Mouse (Mus musculus) T-helper 2 cell (primary cell): Measurements from ENCODE around the gene Plcl2.

Source experiments
- in situ Hi-C: fragments of 300-600 bp; cut with MboI, MseI; formaldehyde crosslinking; loops from one replicate; pipeline ENCODE4 v1.15.1; 2025; ENCODE audit warnings: high pct_unique_total_duplicates

The Plcl2 gene

DNA sequence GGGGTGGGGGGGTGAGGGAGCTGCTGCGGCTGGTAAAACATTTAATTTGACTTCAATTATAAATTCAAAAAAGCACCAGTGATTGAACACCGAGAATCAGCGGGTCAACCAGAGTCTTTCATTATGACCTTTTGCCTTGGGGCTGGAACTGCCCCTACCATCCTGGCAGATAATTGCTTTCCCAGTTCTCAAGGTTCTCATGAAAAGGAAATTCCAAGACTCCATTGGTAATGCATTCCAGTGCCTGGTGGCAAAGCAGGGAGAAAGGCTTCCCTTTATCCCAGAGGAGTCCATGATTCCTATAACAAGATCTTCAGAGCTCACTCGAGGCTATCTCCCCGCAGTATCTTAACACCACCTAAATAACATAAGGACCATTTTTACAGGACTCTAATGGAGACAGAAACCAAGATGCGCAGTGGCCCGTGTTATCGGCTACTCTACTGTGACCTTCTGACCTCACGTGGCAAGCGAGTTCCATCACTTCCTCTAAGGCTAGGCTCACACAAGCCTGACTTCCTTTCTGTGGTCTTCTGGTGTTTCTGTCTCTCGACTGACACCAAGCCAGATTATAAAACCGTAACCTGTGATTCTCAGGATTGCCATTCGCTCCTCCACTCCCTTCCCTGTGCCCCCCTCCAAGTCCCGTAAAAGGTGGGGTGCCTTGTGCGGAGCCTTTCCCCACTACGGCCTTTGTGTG is 10.0 kb upstream of the Plcl2 start:
- in situ Hi-C loops = no loop called here

DNA sequence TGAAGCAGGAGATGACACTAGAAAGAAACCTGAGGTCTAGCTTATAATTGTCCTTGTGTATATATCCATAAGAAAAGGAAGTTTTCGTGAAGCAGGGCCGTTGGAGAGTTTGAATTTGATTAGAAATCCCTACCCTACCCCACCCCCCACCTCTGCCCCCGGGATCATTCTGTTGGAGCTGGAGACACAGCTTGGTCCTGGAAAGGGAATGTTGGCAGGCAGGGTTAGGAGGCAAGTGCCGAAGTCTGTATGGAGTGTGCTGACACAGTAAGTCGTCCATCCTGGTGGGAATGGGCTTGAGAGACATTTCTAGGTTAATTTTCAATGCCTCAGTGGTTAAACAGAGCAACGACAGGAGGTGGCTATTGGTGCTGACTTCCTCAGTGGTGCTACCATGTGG is 8.4 kb upstream of the Plcl2 start:
- in situ Hi-C loops = no loop called here

DNA sequence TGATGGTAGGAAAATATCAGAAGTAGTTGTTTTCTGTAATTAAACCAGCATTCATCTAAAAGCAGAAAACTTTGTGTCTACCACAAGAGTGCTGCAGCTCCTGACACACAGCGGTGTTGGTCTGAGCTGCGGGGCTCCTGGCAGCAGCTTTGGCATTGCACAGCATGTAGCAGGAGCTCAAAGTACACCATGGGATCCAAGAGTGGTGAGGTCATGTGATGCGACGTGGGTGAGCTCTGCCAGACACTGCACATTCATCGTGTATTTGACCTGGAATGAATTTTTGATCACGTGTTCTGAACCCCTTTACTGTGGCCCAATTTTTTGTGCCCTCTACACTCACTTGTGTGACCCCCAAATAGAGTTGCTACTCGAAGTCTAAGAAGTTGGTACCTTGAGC is 6.1 kb upstream of the Plcl2 start:
- in situ Hi-C loops = no loop called here

DNA sequence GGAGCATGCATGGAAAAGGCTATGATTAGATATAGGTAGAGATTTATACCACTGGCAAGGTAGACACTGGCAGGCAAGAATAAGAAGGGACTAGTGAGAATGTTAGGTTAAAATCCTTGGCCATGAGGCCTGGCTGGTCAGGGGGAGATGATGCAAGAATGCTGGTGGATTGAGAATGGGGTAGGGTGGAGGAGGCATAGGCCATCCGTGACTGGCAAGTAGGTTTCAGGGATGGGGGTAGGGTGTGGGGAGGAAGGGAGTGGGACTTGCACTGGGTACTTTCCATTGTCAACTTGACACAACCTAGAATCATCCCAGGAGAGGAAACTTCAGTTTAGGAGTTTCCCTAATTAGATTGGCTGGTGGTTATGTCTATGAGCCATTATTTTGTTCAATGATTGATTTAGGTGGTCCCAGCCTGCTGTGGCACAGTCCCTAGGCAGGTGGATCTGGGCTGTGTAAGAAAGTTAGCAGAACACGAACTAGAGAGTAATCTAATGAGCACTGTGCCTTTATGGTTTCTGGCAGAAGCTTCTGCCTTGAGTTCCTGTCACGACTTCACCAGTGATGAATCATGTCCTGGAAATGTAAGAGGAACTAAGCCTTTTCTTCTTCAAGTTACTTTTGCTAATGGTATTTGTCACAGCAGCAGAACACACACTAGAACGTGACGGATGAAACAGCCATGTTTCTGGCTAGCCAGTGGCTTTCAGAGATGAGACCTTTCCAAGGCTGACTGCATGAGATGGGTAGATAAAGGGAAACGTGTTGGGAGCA is 4.9 kb upstream of the Plcl2 start:
- in situ Hi-C loops = no loop called here

DNA sequence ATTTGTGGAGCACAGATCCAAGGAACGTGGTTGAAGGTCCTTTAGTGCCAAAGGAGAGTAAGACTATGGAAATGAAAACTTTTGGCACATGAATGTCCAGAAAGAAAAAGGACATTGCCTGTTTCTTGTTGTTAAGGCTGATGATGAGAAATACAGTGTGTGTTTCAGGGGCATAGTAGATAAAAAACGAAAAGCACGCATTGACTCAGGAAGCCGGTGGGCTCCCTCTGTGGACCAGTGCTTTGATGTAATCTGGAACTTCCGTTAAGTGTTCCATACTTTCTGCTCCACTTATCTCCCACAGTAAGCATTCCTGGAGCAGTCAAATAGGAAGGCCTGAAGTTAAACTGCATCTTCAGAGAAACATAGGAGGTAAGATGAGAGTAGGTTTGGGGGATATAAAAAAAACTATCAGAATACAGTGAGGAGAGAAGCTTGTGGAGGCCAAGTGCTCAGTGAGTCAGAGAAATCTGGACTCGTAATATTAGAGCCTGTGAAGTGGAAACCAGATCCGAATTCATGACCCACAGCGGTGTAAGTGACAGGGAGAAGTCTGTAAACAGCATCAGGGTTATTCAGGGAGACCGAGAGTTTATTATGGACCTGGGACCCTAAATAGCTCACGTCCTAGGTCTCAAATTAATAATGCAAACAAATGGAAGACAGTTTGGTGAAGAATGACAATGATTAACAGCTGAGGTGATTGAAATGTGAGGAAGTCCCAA is 3.1 kb upstream of the Plcl2 start:
- in situ Hi-C loops = loop anchor here (5.0 kb wide), 1 partner anchor 34 kb away; no protein-coding TSS in a partner anchor

DNA sequence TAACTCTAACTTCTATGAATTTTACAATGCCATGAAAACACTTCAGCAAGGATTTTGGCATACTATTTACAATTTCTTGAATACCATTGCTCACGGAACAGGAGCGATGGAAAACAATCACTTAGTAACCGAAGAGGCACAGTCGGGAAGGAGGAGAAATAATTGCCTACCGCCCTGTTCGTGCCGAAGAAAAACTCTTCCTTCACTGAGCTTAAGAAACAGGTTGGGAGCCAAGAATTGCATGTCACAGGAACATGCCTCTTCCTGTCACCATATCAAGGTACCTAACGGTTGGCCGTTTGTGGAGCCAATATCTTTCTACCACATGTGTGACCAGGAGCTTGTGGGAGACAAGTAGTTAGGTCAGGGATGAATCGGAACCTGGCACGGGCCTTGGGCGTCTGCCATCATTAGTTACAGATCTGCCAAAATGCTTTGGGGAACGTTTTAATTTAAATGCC is 2.3 kb upstream of the Plcl2 start:
- in situ Hi-C loops = loop anchor here (5.0 kb wide), 1 partner anchor 35 kb away; no protein-coding TSS in a partner anchor

DNA sequence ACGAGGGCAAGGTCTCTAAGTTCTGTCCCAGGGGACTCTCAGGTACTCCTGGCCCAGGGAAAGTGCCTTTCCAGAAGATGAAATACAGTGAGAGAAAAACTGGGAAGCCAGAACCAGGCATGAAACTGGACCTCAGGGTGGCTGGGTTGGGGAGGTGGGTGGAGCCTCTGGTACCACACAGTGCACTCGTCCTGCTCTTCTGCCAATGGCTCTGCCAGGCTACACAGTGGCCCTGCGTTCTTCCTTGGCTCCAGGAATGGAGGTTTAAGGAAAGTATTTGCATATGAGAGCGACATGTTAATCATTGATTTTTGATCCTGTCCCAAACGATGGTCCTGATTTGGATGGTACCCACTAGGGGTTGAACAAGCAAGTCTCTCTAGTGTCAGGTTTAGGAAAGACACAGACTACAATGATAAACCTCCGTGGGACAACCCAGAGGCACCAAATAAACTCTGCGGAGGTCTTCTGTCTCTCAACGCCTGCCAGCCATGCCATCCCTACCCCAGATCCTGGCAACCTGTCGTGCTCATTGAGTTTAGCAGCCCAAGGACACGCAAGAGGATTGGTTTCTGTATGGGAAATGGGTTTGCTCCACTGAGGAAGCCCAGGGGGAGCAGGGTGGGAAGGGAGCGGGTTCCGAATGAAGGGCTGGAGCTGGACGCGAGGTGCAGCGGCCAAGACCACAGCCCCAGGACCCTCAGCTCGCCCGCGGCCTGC is 988 bp upstream of the Plcl2 start:
- in situ Hi-C loops = loop anchor here (5.0 kb wide), 1 partner anchor 36 kb away; no protein-coding TSS in a partner anchor

DNA sequence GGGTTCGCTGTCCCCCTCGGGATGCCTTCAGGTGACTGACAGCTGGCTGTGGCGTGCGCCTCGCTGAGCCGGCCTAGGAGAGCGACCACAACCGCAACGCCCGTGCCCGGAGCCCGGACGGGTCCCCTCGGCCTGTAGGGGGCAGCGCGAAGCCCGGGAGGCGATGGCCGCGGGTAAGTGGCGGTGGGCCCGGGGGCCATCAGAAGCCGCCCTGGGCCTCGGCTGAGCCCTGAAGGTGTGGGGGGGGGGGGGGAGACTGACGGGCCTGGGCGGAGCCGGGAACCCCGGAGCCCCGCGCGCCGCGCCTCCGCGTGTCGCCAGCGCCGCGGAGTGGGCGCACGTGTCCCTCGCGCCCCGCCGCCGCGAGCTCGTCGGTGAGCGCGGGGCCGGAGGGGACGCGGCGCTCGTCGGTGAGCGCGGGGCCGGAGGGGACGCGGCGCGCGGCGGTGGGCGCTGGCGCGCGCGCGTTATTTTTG is 390 bp upstream of the Plcl2 start:
- in situ Hi-C loops = loop anchor here (5.0 kb wide), 1 partner anchor 37 kb away; no protein-coding TSS in a partner anchor

DNA sequence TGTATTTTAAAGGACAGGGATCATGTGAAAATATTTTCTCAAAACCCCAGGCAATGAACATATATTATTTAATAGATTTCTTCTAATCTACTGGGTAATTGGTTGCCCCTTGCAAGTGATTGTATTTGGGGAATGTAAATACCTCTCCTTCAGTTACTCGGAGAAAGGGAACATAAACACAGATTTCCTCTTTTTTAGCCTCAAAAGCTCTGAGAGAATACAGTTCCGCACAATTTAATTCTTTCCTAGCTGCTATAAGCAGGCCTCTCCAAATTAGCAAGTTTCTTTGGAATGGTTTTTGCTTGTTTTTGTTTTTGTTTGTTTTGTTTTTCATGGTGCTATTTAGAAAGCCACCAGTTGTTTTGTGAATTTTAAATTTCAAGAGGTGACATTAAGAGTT is 1.1 kb downstream of the Plcl2 start:
- in situ Hi-C loops = no loop called here

DNA sequence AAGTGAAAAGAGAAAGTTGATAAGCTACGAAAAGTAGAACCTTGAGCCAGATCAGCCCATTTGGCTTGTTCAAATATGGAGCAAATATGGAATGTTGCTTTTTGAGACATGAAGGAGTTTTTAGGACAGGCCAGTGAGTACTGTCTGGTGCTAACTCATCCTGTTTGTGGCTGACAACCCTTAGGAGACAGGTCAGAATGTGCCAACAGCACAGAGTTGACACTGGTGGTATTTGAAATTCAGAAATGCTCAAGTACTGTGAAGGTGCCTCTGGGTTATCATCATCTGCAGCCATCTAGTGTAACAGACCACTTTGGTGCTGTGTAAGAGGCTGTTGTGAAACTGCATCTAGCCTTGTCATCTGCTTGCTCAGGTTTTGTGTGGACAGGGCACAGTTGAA is 1.5 kb downstream of the Plcl2 start:
- in situ Hi-C loops = no loop called here

DNA sequence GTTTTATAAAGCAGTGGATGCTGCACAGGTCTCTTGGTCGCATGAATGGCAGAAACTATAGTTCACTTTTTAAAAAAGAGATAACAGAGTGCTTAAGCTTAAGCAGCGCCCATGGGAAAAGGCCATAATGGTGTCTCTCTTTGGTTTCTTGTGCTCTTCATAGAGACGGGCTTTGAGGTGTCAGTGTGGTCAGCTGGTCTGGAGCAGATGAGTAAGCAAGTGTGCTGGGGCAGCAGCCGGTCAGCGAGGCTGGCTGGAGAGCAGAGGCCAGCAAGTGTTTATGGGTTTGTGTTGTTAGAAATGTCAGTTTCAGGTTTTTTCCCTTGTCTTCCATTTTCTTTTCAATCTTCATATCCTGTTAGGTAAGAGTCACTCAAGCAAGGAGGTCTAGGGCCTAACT is 3.0 kb downstream of the Plcl2 start:
- in situ Hi-C loops = no loop called here

DNA sequence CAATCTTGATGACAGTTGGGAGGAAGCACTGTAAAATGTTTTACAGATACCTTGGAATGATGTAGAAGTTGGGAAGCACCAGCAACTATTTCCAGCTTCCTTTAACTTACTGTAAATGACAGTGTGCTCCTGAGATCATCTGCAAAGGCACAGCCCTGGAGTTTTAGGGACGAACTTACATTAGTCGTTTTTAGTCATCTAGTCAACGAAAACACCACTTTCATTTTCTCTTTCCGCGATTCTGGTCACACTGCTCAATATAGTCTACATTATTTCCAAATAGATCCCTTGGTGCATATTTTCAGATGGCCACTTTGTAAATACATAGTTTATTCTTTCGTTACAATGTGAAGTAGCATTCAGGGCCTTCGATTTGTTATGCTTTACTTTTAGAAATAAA is 3.6 kb downstream of the Plcl2 start:
- in situ Hi-C loops = no loop called here

DNA sequence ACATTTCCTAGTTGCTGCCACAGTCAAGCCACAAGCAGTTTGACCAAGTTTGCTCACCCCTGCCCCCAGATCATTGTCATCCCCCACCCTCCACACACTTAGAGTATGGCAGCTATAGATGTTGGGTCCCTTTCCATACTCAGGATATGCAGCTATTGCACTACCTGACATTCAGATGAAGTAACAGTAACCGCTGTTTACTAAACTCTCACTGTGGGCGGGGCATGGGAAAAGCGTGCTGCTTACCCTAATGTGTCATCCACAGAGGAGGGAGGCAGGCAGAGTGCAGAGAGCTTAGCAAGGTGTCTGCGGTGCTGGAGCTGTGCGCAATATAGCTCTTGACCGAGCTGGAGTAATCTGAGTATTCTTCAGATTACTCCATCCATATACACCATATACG is 4.2 kb downstream of the Plcl2 start:
- in situ Hi-C loops = no loop called here

DNA sequence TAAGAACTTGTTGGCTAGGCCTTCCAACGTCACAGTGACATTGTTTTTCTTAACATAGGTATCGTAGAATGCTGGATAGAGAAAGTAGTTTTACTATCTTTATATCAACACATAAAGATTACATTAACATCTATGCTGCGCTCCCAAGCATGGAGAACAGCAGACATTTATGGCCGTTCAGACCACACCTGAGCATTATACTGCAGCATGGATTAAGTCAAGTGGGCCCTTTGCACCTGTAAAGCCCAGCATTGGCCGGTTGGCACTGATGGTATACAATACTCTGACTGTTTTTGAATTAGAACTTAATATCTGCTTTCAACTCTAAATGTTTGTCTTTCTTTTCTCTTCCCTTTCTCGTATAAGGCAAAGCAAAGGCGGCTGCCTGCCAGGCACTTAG is 4.8 kb downstream of the Plcl2 start:
- in situ Hi-C loops = no loop called here

DNA sequence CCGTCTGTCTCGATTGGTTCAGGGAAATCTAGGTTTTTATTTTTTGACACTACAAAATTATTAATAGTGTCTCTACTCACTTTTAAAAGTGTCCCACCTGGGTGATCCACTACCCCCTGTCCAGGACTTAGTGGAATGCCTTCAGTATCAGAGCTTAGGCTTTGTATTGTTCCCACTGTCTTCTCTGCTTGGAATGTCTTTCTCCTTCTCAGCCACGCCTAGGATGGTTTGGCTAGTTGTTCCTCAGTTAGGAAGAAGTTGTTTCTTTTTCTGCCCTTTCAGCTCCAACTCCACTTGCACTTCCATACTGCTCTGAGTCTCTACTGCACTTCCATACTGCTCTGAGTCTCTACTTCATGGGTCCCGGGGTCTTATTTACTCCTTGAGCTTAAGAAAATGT is 6.7 kb downstream of the Plcl2 start:
- in situ Hi-C loops = no loop called here

DNA sequence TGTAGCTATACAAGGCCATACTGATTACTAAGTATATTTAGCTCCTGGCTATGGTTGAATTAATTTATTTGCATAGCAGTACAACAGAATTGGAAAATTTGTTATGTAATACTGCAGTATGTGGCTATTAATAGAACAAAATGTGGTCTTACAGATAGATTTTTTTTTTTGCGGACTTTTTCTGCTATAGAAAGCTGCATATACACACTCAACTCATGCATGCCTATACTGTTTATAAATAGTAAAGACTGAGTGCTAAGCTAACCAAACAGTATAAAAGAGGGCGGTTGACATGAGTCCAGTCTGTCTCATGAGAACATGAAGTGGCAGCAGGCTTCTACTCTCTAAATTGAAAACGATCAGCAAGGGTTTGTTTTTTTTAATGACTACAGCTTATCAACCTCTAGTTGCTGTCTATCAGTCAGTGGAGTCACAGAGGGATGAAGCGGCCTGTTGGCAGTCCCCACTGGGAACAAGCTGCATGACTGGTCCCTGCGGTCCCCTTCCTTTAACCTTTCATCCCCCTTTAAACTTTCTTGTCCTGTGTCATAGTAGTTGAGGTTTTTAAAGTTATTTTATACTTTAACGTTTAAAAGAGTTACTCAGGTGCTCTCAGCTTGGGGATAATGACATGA is 8.7 kb downstream of the Plcl2 start:
- in situ Hi-C loops = no loop called here

DNA sequence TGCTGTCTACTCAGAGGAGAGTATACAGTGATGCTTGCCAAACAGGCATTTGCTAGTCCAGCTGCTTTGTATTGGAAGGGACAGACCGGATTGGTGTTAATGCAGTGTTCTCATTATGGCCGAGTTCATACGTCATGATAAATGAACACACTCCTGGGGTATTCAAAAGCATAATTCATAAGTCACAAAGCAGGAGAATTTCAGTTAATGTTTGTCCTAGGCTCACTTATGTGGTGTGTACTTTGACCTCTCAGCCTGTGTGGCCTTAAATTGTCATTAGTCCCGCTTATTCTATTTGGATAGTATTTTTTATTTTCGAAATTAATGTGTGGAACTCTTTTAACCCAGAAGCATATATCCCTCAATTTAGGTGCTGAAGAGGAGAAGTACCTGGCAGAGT is 10.4 kb downstream of the Plcl2 start:
- in situ Hi-C loops = no loop called here

DNA sequence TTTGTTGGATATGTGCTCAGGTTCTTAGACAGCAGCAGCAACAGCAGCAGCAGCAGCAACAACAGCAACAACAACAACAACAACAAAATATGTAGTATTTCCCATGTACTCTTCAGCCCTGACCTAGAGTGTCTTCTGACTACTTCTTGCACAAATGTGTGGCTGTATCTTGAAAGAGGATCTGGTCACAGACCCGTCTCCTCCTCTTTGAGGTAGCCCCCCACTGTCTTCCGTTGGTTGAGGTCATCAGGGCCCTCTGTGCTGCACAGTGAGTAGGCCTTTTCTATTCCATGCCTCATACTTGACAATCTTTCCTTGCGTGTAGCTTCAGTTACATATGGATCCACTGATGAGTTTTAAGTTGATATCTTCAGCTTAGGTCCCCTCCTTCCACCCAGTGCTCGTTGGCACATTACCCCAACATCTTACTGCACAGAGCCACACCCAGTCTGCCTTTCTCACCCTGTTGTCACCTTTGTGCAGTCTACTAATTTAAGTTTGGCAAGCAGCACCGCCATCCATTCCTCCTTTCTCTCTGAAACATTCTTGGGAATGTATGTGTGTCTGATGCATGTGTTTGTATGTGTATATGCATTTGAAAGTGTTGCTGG is 13.4 kb downstream of the Plcl2 start:
- in situ Hi-C loops = no loop called here

DNA sequence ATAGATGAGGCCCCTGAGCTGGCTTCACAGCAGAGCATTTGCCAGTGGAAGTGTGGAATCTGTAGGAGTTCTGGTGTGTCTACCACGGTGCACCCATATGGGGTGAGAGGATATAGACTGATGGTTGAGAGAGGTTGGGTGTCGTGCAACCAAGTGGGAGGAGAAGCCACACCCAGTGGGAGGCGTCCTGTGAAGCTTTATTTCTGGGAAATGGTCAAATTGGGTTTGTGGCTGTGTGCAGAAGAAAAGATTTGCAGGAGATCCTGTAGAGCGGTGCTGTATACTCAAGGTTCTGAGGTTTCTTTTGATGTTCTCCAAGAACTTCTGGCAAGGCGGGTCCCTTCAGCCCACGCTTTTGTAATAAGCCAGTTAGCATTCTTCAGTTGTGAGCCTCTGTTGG is 15.8 kb downstream of the Plcl2 start:
- in situ Hi-C loops = no loop called here

DNA sequence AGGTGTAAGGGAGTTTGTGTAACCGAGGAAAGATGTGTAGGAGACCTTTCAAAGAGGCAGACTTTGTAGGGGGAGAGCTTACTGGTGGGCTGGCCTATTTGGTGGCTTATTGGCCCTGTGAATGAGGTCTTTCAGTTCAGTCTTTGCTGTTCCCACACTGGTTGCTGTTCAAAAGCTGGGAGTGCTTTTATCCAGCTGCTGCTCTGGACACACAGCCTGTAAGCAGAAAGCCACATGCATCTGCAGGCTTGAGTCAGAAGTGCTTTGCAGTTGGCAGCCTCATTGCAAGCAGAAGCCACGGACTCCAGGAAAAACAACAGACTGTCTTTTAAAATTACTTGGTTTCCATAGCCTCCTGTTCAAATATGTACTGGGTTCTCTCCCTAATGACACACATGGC is 16.6 kb downstream of the Plcl2 start:
- in situ Hi-C loops = no loop called here

DNA sequence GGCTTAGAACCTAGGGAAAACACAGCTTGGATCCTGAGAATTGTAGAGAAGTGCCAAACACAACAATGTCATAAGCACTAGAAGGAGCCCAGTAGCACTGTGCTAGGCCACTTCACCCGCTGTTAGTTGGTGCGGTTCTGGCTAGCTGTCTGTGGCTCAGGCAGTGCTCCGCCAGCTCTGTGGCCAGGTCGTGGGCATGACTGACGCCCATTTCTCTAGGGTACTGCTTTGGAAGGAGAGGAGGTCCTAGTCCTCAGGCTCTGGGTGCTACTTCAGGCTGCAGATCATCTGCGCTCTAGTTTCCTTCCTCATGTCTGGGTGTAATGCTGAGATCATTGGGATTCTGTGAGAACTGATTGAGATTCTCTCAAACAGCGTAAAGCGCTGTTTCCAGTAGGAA is 20.9 kb downstream of the Plcl2 start:
- in situ Hi-C loops = no loop called here
